Mouse (Mus musculus) CH12.LX (cell line): Measurements from ENCODE around the gene Pank2. TPM values are rescaled to one million over a fixed set of nuclear protein-coding genes. Genes with fewer than 3 reads are reported as not detected.
A peak's percentile ranks its signal among the peaks of the same experiment; 100 is the strongest.

Experiments used
- DNase-seq: peaks from one replicate; pipeline ENCODE4 v3.0.0-alpha.2; 2013; ENCODE audit errors: extremely low read depth
- H3K27ac ChIP-seq: 2 replicates; pipeline ENCODE4 v1.5.1; 2012; ENCODE audit warnings: low read depth, mild to moderate bottlenecking, control low read depth, moderate library complexity; ENCODE audit not compliant: insufficient read depth
- H3K27me3 ChIP-seq: replicated peaks from 2 replicates; pipeline ENCODE3; 2012; ENCODE audit warnings: inconsistent platforms
- H3K36me3 ChIP-seq, 2 experiments: replicated peaks in 1 of 2; 2 replicates each; pipeline versions ENCODE3 to v1.6.1; 2012; ENCODE audit warnings: inconsistent platforms in 1 of 2, low read length in 1 of 2, mild to moderate bottlenecking in 1 of 2, mixed read lengths in 1 of 2, moderate library complexity in 1 of 2; ENCODE audit not compliant: control insufficient read depth in 1 of 2, insufficient read depth in 1 of 2
- H3K4me1 ChIP-seq, 2 experiments: 2 replicates each; pipeline ENCODE4 v1.6.1; 2012; ENCODE audit warnings: inconsistent platforms in 1 of 2, moderate library complexity in 1 of 2; ENCODE audit not compliant: insufficient read depth in 2 of 2, control insufficient read depth in 1 of 2
- H3K4me2 ChIP-seq: 2 replicates; pipeline ENCODE4 v1.6.1; 2012; ENCODE audit warnings: low read depth, mild to moderate bottlenecking, control low read depth; ENCODE audit not compliant: poor library complexity, insufficient read depth, severe bottlenecking
- H3K4me3 ChIP-seq, 3 experiments: fragments of 150-350 bp in 1 of 3; sonication (generic) in 1 of 3; replicated peaks in 1 of 3; 2 replicates each; pipeline versions ENCODE3 to v1.5.1; 2011 to 2012; ENCODE audit warnings: low read depth in 2 of 3, low read length in 2 of 3, mild to moderate bottlenecking in 2 of 3, moderate library complexity in 2 of 3, control low read depth in 1 of 3, improper control_type of control experiment in 1 of 3, inconsistent platforms in 1 of 3, mixed read lengths in 1 of 3; ENCODE audit not compliant: poor library complexity in 1 of 3
- H3K79me2 ChIP-seq: replicated peaks from 2 replicates; pipeline ENCODE4 v1.6.1; 2012; ENCODE audit warnings: mild to moderate bottlenecking, moderate library complexity; ENCODE audit not compliant: control insufficient read depth, poor library complexity, insufficient read depth, severe bottlenecking; ENCODE audit errors: extremely low read depth
- H3K9ac ChIP-seq: 2 replicates; pipeline ENCODE4 v1.6.1; 2012; ENCODE audit warnings: low read depth, mild to moderate bottlenecking, control low read depth, moderate library complexity; ENCODE audit not compliant: insufficient read depth
- H3K9me3 ChIP-seq: replicated peaks from 2 replicates; pipeline ENCODE3; 2012; ENCODE audit warnings: low read length, inconsistent platforms, mixed read lengths
- CHD1 ChIP-seq: IDR thresholded peaks from 2 replicates; pipeline ENCODE4 v1.6.1; 2012; ENCODE audit warnings: low read depth, low read length, improper control_type of control experiment, inconsistent platforms
- CHD2 ChIP-seq: IDR thresholded peaks from 2 replicates; pipeline ENCODE4 v1.6.1; 2011; ENCODE audit warnings: low read length, improper control_type of control experiment
- CTCF ChIP-seq, 2 experiments: IDR thresholded peaks in 1 of 2; conservative IDR thresholded peaks in 1 of 2; 2 replicates each; pipeline ENCODE4 v1.5.1; 2011 to 2012; ENCODE audit warnings: low read depth in 2 of 2, low read length in 2 of 2, improper control_type of control experiment in 1 of 2, inconsistent platforms in 1 of 2, mild to moderate bottlenecking in 1 of 2, moderate library complexity in 1 of 2
- ELF1 ChIP-seq: IDR thresholded peaks from 2 replicates; pipeline ENCODE4 v1.6.1; 2014; ENCODE audit warnings: low read depth, mild to moderate bottlenecking, inconsistent platforms, low read length, improper control_type of control experiment
- EP300 ChIP-seq: IDR thresholded peaks from 2 replicates; pipeline ENCODE4 v1.6.1; 2011; ENCODE audit warnings: low read length, improper control_type of control experiment
- GABPA ChIP-seq: IDR thresholded peaks from 2 replicates; pipeline ENCODE4 v1.6.1; 2012; ENCODE audit warnings: low read depth, low read length, improper control_type of control experiment, inconsistent platforms; ENCODE audit not compliant: insufficient replicate concordance
- JUN ChIP-seq: IDR thresholded peaks from 2 replicates; pipeline ENCODE4 v1.6.1; 2011; ENCODE audit warnings: low read depth, mild to moderate bottlenecking, low read length, improper control_type of control experiment, moderate library complexity; ENCODE audit not compliant: insufficient read depth
- MEF2A ChIP-seq: IDR thresholded peaks from 2 replicates; pipeline ENCODE4 v1.6.1; 2014; ENCODE audit warnings: low read depth, mild to moderate bottlenecking, inconsistent platforms, low read length, improper control_type of control experiment, borderline replicate concordance
- MXI1 ChIP-seq: IDR thresholded peaks from 2 replicates; pipeline ENCODE4 v1.6.1; 2011; ENCODE audit warnings: mild to moderate bottlenecking, low read depth, low read length, improper control_type of control experiment
- NRF1 ChIP-seq: IDR thresholded peaks from 2 replicates; pipeline ENCODE4 v1.6.1; 2014; ENCODE audit warnings: low read depth, mild to moderate bottlenecking, inconsistent platforms, low read length, improper control_type of control experiment, moderate library complexity
- PAX5 ChIP-seq: IDR thresholded peaks from 2 replicates; pipeline ENCODE4 v1.6.1; 2012; ENCODE audit warnings: low read length, inconsistent platforms, mixed read lengths
- RAD21 ChIP-seq: IDR thresholded peaks from 2 replicates; pipeline ENCODE4 v1.6.1; 2011; ENCODE audit warnings: low read depth, mild to moderate bottlenecking, low read length, improper control_type of control experiment, moderate library complexity
- RCOR1 ChIP-seq: conservative IDR thresholded peaks from 2 replicates; pipeline ENCODE4 v1.6.1; 2012; ENCODE audit warnings: low read depth, mild to moderate bottlenecking, inconsistent platforms, low read length, improper control_type of control experiment
- SIN3A ChIP-seq: IDR thresholded peaks from 2 replicates; pipeline ENCODE4 v1.6.1; 2012; ENCODE audit warnings: low read length, improper control_type of control experiment, inconsistent platforms
- UBTF ChIP-seq: IDR thresholded peaks from 2 replicates; pipeline ENCODE4 v1.6.1; 2012; ENCODE audit warnings: low read depth, mild to moderate bottlenecking, inconsistent platforms, low read length, improper control_type of control experiment, moderate library complexity
- USF2 ChIP-seq: conservative IDR thresholded peaks from 2 replicates; pipeline ENCODE4 v1.6.1; 2011; ENCODE audit warnings: low read depth, low read length, improper control_type of control experiment
- ZKSCAN1 ChIP-seq: IDR thresholded peaks from 2 replicates; pipeline ENCODE4 v1.6.1; 2012; ENCODE audit warnings: low read depth, inconsistent platforms, low read length, improper control_type of control experiment, borderline replicate concordance
- ZMIZ1 ChIP-seq: IDR thresholded peaks from 2 replicates; pipeline ENCODE4 v1.6.1; 2012; ENCODE audit warnings: low read depth, mild to moderate bottlenecking, inconsistent platforms, low read length, improper control_type of control experiment
- dilution Hi-C: fragments of 300-500 bp; cut with MboI; formaldehyde crosslinking; loops from 2 replicates; pipeline ENCODE4 v1.14.3; 2020; ENCODE audit warnings: low sequenced_read_pairs; ENCODE audit not compliant: extremely low pct_unique_long_range_greater_than_20kb, extremely low pct_ligation_motif_present
- in situ Hi-C: fragments of 300-500 bp; cut with MboI; formaldehyde crosslinking; loops from 3 replicates; pipeline ENCODE4 v1.14.3; 2019; ENCODE audit warnings: low sequenced_read_pairs, low pct_ligation_motif_present, low pct_unique_long_range_greater_than_20kb, mixed read lengths
- polyA plus RNA-seq: library from polyadenylated mRNA; unstranded; fragments of >175 nt; gene quantifications from 2 replicates; pipeline ENCODE4 v1.2.1, GENCODE M21; 2012; ENCODE audit warnings: low read depth; ENCODE audit not compliant: insufficient read length
- total RNA-seq, 2 experiments: library from RNA; depleted of rRNA; stranded (reverse); fragments of 300-350 nt in 1 of 2; fragments of >200 nt in 1 of 2; gene quantifications; 2 replicates each; pipeline ENCODE4 v1.2.3; 2012 to 2014

The Pank2 gene
- total and polyA plus RNA-seq, 3 experiments: 16.6 to 43.2 (median 28.6) TPM

- TF ChIP-seq ZKSCAN1 (no peak), RCOR1 (0 out of 2 replicates have a peak, but pooled peaks have one; percentile 8), CHD1 (no peak), ZMIZ1 (no peak; the same call in 1 of the 2 replicates), EP300 (no peak; the same call in 1 of the 2 replicates), CHD2 (no peak), PAX5 (no peak), RAD21 (no peak), MXI1 (0 out of 2 replicates have a peak, but pooled peaks have one; percentile 2), ELF1 (no peak), USF2 (no peak), JUN (no peak), SIN3A (no peak; the same call in 1 of the 2 replicates), MEF2A (no peak)
- TF ChIP-seq, all 38 proteins: peak for 8
These were observed 680 bp downstream of the Pank2 start (continued) for GRCm38 (mm10) chr2:131262680-131263670.

GRCm38 (mm10) chr2:131264027-131264426 lies 1.7 kb downstream of the Pank2 start:
- peaks cover 43% of the 10 kb centered on the region for H3K79me2 ChIP-seq
- no peak for DNase-seq
- H3K4me2 ChIP-seq: peak overlapping the region; percentile 85
- H3K9me3 ChIP-seq: no peaks in the 10 kb centered on the region
- peaks cover 9 to 28% of the 10 kb centered on the region in 2 experiments for H3K4me1 ChIP-seq
- TF ChIP-seq UBTF (no peak), GABPA (no peak), PAX5 (no peak), CTCF (conservative IDR thresholded peaks at IDR 0.05 in 1 of 2, IDR thresholded peaks at IDR 0.05 in 1 of 2; ENCODE audit: low read depth in 2 of 2, low read length in 2 of 2) (no peak), NRF1 (no peak)
- H3K9ac ChIP-seq: peak overlapping the region; percentile 96; the same call in 1 of the 2 replicates
- no peaks in the 10 kb centered on the region for H3K27me3 ChIP-seq
- dilution Hi-C loops: no loop called here
- H3K36me3 ChIP-seq: peaks cover 0 to 20% of the 10 kb centered on the region in 2 experiments
- in situ Hi-C loops: loop anchor here (25.0 kb wide), 1 partner anchor 248 kb away; no protein-coding TSS in a partner anchor
- no peak overlapping the region for H3K27ac ChIP-seq
- peak overlapping the region in 2 of 3 experiments; percentile 4 to 14 for H3K4me3 ChIP-seq
